Mouse (Mus musculus) embryonic facial prominence, embryonic 14.5 days (tissue): ENCODE measurements around the gene Gm47841. TPM values are rescaled to one million over a fixed set of nuclear protein-coding genes. Genes with fewer than 3 reads are reported as not detected.

Source experiments
- ATAC-seq: fragments of 200-750 bp; cut with Nextera tagmentation; 2 replicates; pipeline ENCODE4 v1.8.0; 2017; ENCODE audit warnings: low read depth, moderate number of reproducible peaks, moderate TSS enrichment
- DNase-seq: peaks from one replicate; pipeline ENCODE4 v3.0.0-alpha.2; 2015; ENCODE audit warnings: low spot score
- H3K27ac ChIP-seq: fragments of 300-500 bp; sonication (generic); replicated peaks from 2 replicates; pipeline ENCODE4 v1.5.1; 2014; ENCODE audit warnings: low read depth, mild to moderate bottlenecking, low read length, moderate library complexity
- H3K27me3 ChIP-seq: fragments of 300-500 bp; sonication (generic); replicated peaks from 2 replicates; pipeline ENCODE4 v1.6.1; 2014; ENCODE audit warnings: low read length; ENCODE audit not compliant: control insufficient read depth, insufficient read depth
- H3K36me3 ChIP-seq: fragments of 300-500 bp; sonication (generic); 2 replicates; pipeline ENCODE4 v1.6.1; 2014; ENCODE audit warnings: low read length, mixed read lengths; ENCODE audit not compliant: control insufficient read depth, insufficient read depth
- H3K4me1 ChIP-seq: fragments of 300-500 bp; sonication (generic); 2 replicates; pipeline ENCODE4 v1.6.1; 2014; ENCODE audit warnings: antibody characterized with exemption, low read length; ENCODE audit not compliant: control insufficient read depth, insufficient read depth
- H3K4me2 ChIP-seq: fragments of 300-500 bp; sonication (generic); 2 replicates; pipeline ENCODE4 v1.6.1; 2014; ENCODE audit warnings: low read depth, mild to moderate bottlenecking, low read length, moderate library complexity, mixed read lengths
- H3K4me3 ChIP-seq: fragments of 300-500 bp; sonication (generic); 2 replicates; pipeline ENCODE4 v1.5.1; 2014; ENCODE audit warnings: low read depth, mild to moderate bottlenecking, low read length
- H3K9ac ChIP-seq: fragments of 300-500 bp; sonication (generic); 2 replicates; pipeline ENCODE4 v1.6.1; 2014; ENCODE audit warnings: low read depth, mild to moderate bottlenecking, low read length, moderate library complexity, mixed read lengths
- H3K9me3 ChIP-seq: fragments of 300-500 bp; sonication (generic); 2 replicates; pipeline ENCODE4 v1.6.1; 2016; ENCODE audit warnings: low read length; ENCODE audit not compliant: control insufficient read depth
- WGBS: fragments of 180-500 bp; shearing (Covaris S2); extraction: QIAGEN DNeasy Blood & Tissue Kit; methylation state at CpG from one replicate; pipeline ENCODE4 v1.1.7; 2014; 5-methylcytosine and 5-hydroxymethylcytosine counted together
- polyA plus RNA-seq: library from polyadenylated mRNA; unstranded; fragments of >200 nt; fragmentation: Nextera tagmentation; extraction: Ambion mirVana; gene quantifications from 2 replicates; pipeline ENCODE4 v1.2.1, GENCODE M21; 2014

Gene Gm47841
- polyA plus RNA-seq, 1 experiment from 2014 or later, result not detected

GRCm38 (mm10) chr15:101005717-101006116 lies 41.5 kb downstream of the Gm47841 start:
- Histone ChIP-seq H3K4me3 (no peak overlapping the region), H3K4me2 (no peak overlapping the region), H3K4me1 (no peaks in the 10 kb centered on the region), H3K27ac (no peak overlapping the region), H3K9ac (no peak overlapping the region), H3K36me3 (no peaks in the 10 kb centered on the region), H3K9me3 (no peaks in the 10 kb centered on the region), H3K27me3 (no peaks in the 10 kb centered on the region)
- 81% methylated on average over 8 of the region's 8 CpGs for WGBS
- ATAC-seq (no peak), DNase-seq (no peak)

- H3K4me2 ChIP-seq, result no peak overlapping the region
Observed at GRCm38 (mm10) chr15:101004538-101004937, 42.7 kb downstream of the Gm47841 start.

GRCm38 (mm10) chr15:101002466-101002865 lies 44.7 kb downstream of the Gm47841 start:
- H3K27me3 ChIP-seq, result no peaks in the 10 kb centered on the region
- ATAC-seq, result no peak
- H3K36me3 ChIP-seq, result no peaks in the 10 kb centered on the region
- WGBS, result 88% methylated on average over 3 of the region's 3 CpGs
- no peak overlapping the region for H3K27ac ChIP-seq
- no peaks in the 10 kb centered on the region for H3K4me1 ChIP-seq
- no peak overlapping the region for H3K4me2 ChIP-seq
- no peak overlapping the region for H3K9ac ChIP-seq
- no peak for DNase-seq
- H3K9me3 ChIP-seq, result no peaks in the 10 kb centered on the region
- no peak overlapping the region for H3K4me3 ChIP-seq

More at GRCm38 (mm10) chr15:101004538-101004937, 42.7 kb downstream of the Gm47841 start:
- no peak overlapping the region for H3K4me3 ChIP-seq
- H3K4me1 ChIP-seq, result no peaks in the 10 kb centered on the region
- WGBS, result 58% methylated on average over 3 of the region's 3 CpGs
- no peaks in the 10 kb centered on the region for H3K9me3 ChIP-seq
- DNase-seq (peak; percentile 23), ATAC-seq (peak; percentile 62; the same call in 1 of the 2 replicates)
- H3K36me3 ChIP-seq, result no peaks in the 10 kb centered on the region
- H3K27ac ChIP-seq, result no peak overlapping the region
- no peak overlapping the region for H3K9ac ChIP-seq
- H3K27me3 ChIP-seq, result no peaks in the 10 kb centered on the region

GRCm38 (mm10) chr15:101001685-101002084 lies 45.5 kb downstream of the Gm47841 start:
- Histone ChIP-seq H3K27me3 (no peaks in the 10 kb centered on the region), H3K4me1 (no peaks in the 10 kb centered on the region), H3K36me3 (no peaks in the 10 kb centered on the region), H3K27ac (no peak overlapping the region), H3K4me2 (no peak overlapping the region), H3K9me3 (no peaks in the 10 kb centered on the region), H3K4me3 (no peak overlapping the region), H3K9ac (no peak overlapping the region)
- WGBS, result 95% methylated on average over 1 of the region's 1 CpGs
- DNase-seq, result no peak
- no peak for ATAC-seq

GRCm38 (mm10) chr15:100997090-100997489 lies 50.1 kb downstream of the Gm47841 start:
- no peaks in the 10 kb centered on the region for H3K36me3 ChIP-seq
- no peak overlapping the region for H3K27ac ChIP-seq
- no peaks in the 10 kb centered on the region for H3K4me1 ChIP-seq
- H3K9ac ChIP-seq, result no peak overlapping the region; the same call in 1 of the 2 replicates
- H3K4me3 ChIP-seq, result no peak overlapping the region
- peak; percentile 75 for DNase-seq
- 27% methylated on average over 4 of the region's 4 CpGs for WGBS
- ATAC-seq, result peak; percentile 67; the same call in 1 of the 2 replicates
- H3K4me2 ChIP-seq, result no peak overlapping the region
- H3K27me3 ChIP-seq, result no peaks in the 10 kb centered on the region
- H3K9me3 ChIP-seq, result no peaks in the 10 kb centered on the region

Other genes with a start within 250 kb of the Gm47841 start
- gene Scn8a, start 177.5 kb downstream of the Gm47841 start, polyA plus RNA-seq, result 4.9 and 5.3 TPM in 2 replicates
- 0.26 and 0.30 TPM in 2 replicates for gene Fignl2, start 31.2 kb upstream of the Gm47841 start, polyA plus RNA-seq
- gene Ankrd33, start 68.4 kb upstream of the Gm47841 start, polyA plus RNA-seq, result not detected in 2 replicates
- gene Acvrl1, start 81.1 kb upstream of the Gm47841 start, polyA plus RNA-seq, result 11.5 and 13.5 TPM in 2 replicates
- gene Acvr1b, start 126.7 kb upstream of the Gm47841 start, polyA plus RNA-seq, result 10.2 and 10.7 TPM in 2 replicates
- 6.1 and 7.9 TPM in 2 replicates for gene Grasp, start 176.8 kb upstream of the Gm47841 start, polyA plus RNA-seq
- 11.5 and 12.4 TPM in 2 replicates for gene Nr4a1, start 206.9 kb upstream of the Gm47841 start, polyA plus RNA-seq
- gene Atg101, start 236.9 kb upstream of the Gm47841 start, polyA plus RNA-seq, result 49.9 and 62.0 TPM in 2 replicates
- 0.79 and 0.84 TPM in 2 replicates for gene 6030408B16Rik, start 245.8 kb upstream of the Gm47841 start, polyA plus RNA-seq